Mouse (Mus musculus) MEL (cell line): Measurements from ENCODE around the gene Tchp. TPM values are rescaled to one million over a fixed set of nuclear protein-coding genes. Genes with fewer than 3 reads are reported as not detected.

Experiments
- DNase-seq: peaks from one replicate; pipeline ENCODE4 v3.0.0; 2011; ENCODE audit warnings: low read depth, low spot score
- H3K27ac ChIP-seq: 2 replicates; pipeline ENCODE4 v1.5.1; 2012; ENCODE audit warnings: low read depth, mild to moderate bottlenecking, control low read depth, low read length, moderate library complexity; ENCODE audit not compliant: control insufficient read depth
- H3K27me3 ChIP-seq, 2 experiments: fragments of 150-350 bp in 1 of 2; sonication (generic) in 1 of 2; 2 replicates each; pipeline ENCODE4 v1.6.1; 2012; ENCODE audit warnings: low read length in 2 of 2, mild to moderate bottlenecking in 2 of 2, improper control_type of control experiment in 1 of 2, moderate library complexity in 1 of 2; ENCODE audit not compliant: insufficient read depth in 2 of 2, control insufficient read depth in 1 of 2
- H3K36me3 ChIP-seq, 2 experiments: 2 replicates each; pipeline ENCODE4 v1.6.1; 2012 to 2014; ENCODE audit warnings: low read length in 2 of 2, improper control_type of control experiment in 1 of 2, inconsistent platforms in 1 of 2, mild to moderate bottlenecking in 1 of 2; ENCODE audit not compliant: insufficient read depth in 2 of 2, control insufficient read depth in 1 of 2
- H3K4me1 ChIP-seq, 2 experiments: fragments of 150-350 bp in 1 of 2; sonication (generic) in 1 of 2; 2 replicates each; pipeline ENCODE4 v1.6.1; 2012; ENCODE audit warnings: low read length in 2 of 2, improper control_type of control experiment in 1 of 2, mild to moderate bottlenecking in 1 of 2; ENCODE audit not compliant: insufficient read depth in 2 of 2, control insufficient read depth in 1 of 2
- H3K4me3 ChIP-seq, 2 experiments: fragments of 150-350 bp in 1 of 2; sonication (generic) in 1 of 2; 2 replicates each; pipeline ENCODE4 v1.5.1; 2012; ENCODE audit warnings: low read depth in 2 of 2, low read length in 2 of 2, mild to moderate bottlenecking in 2 of 2, moderate library complexity in 2 of 2, control low read depth in 1 of 2, improper control_type of control experiment in 1 of 2; ENCODE audit not compliant: control insufficient read depth in 1 of 2, insufficient read depth in 1 of 2
- H3K79me2 ChIP-seq: 2 replicates; pipeline ENCODE4 v1.6.1; 2012; ENCODE audit warnings: mild to moderate bottlenecking, low read length, moderate library complexity; ENCODE audit not compliant: control insufficient read depth, poor library complexity, insufficient read depth
- H3K9ac ChIP-seq: 2 replicates; pipeline ENCODE4 v1.6.1; 2012; ENCODE audit warnings: low read depth, mild to moderate bottlenecking, control low read depth, low read length, moderate library complexity; ENCODE audit not compliant: control insufficient read depth, poor library complexity, severe bottlenecking
- H3K9me3 ChIP-seq: fragments of 150-350 bp; sonication (generic); replicated peaks from 2 replicates; pipeline ENCODE4 v1.6.1; 2012; ENCODE audit warnings: mild to moderate bottlenecking, low read length, improper control_type of control experiment, moderate library complexity; ENCODE audit not compliant: insufficient read depth
- BHLHE40 ChIP-seq: IDR thresholded peaks from 2 replicates; pipeline ENCODE4 v1.6.1; 2012; ENCODE audit warnings: low read depth, mild to moderate bottlenecking, inconsistent platforms, low read length, improper control_type of control experiment, borderline replicate concordance
- CHD1 ChIP-seq: IDR thresholded peaks from 2 replicates; pipeline ENCODE4 v1.6.1; 2012; ENCODE audit warnings: low read depth, mild to moderate bottlenecking, inconsistent platforms, low read length, improper control_type of control experiment
- CTCF ChIP-seq, 3 experiments: IDR thresholded peaks in 2 of 3; conservative IDR thresholded peaks in 1 of 3; 2 replicates each; pipeline ENCODE4 v1.5.1; 2011 to 2012; ENCODE audit warnings: low read length in 3 of 3, low read depth in 2 of 3, mild to moderate bottlenecking in 2 of 3, improper control_type of control experiment in 1 of 3, inconsistent platforms in 1 of 3, mixed read lengths in 1 of 3, moderate library complexity in 1 of 3; ENCODE audit not compliant: control insufficient read depth in 1 of 3, insufficient read depth in 1 of 3, poor library complexity in 1 of 3, severe bottlenecking in 1 of 3
- E2F4 ChIP-seq: IDR thresholded peaks from 2 replicates; pipeline ENCODE4 v1.6.1; 2011; ENCODE audit warnings: low read depth, low read length, improper control_type of control experiment, borderline replicate concordance
- ELF1 ChIP-seq: IDR thresholded peaks from 2 replicates; pipeline ENCODE4 v1.6.1; 2014; ENCODE audit warnings: low read depth, mild to moderate bottlenecking, inconsistent platforms, low read length, improper control_type of control experiment, moderate library complexity
- EP300 ChIP-seq, 2 experiments: IDR thresholded peaks; 2 replicates each; pipeline ENCODE4 v1.6.1; 2011; ENCODE audit warnings: improper control_type of control experiment in 2 of 2, low read length in 2 of 2, low read depth in 1 of 2, mild to moderate bottlenecking in 1 of 2
- ETS1 ChIP-seq: IDR thresholded peaks from 2 replicates; pipeline ENCODE4 v1.6.1; 2012; ENCODE audit warnings: low read depth, mild to moderate bottlenecking, inconsistent platforms, low read length, improper control_type of control experiment, moderate library complexity
- GABPA ChIP-seq: IDR thresholded peaks from 2 replicates; pipeline ENCODE4 v1.6.1; 2012; ENCODE audit warnings: low read depth, mild to moderate bottlenecking, inconsistent platforms, low read length, improper control_type of control experiment, moderate library complexity
- GATA1 ChIP-seq: IDR thresholded peaks from 2 replicates; pipeline ENCODE4 v1.6.1; 2011; ENCODE audit warnings: low read depth, low read length, improper control_type of control experiment
- HCFC1 ChIP-seq: IDR thresholded peaks from 2 replicates; pipeline ENCODE4 v1.6.1; 2012; ENCODE audit warnings: low read depth, mild to moderate bottlenecking, inconsistent platforms, low read length, improper control_type of control experiment, moderate library complexity
- MAFK ChIP-seq: IDR thresholded peaks from 2 replicates; pipeline ENCODE4 v1.6.1; 2011; ENCODE audit warnings: low read depth, mild to moderate bottlenecking, low read length, improper control_type of control experiment, borderline replicate concordance
- MAZ ChIP-seq: IDR thresholded peaks from 2 replicates; pipeline ENCODE4 v1.6.1; 2012; ENCODE audit warnings: low read depth, mild to moderate bottlenecking, inconsistent platforms, low read length, improper control_type of control experiment
- MXI1 ChIP-seq: IDR thresholded peaks from 2 replicates; pipeline ENCODE4 v1.6.1; 2011; ENCODE audit warnings: mild to moderate bottlenecking, low read depth, low read length, improper control_type of control experiment
- NELFE ChIP-seq: IDR thresholded peaks from 2 replicates; pipeline ENCODE4 v1.6.1; 2011; ENCODE audit warnings: low read depth, low read length, improper control_type of control experiment
- POLR2A ChIP-seq, 2 experiments: IDR thresholded peaks; 2 replicates each; pipeline ENCODE4 v1.6.1; 2011 to 2012; ENCODE audit warnings: low read length in 2 of 2, mild to moderate bottlenecking in 2 of 2, control low read depth in 1 of 2, improper control_type of control experiment in 1 of 2, low read depth in 1 of 2, moderate library complexity in 1 of 2; ENCODE audit not compliant: control insufficient read depth in 1 of 2, insufficient read depth in 1 of 2, poor library complexity in 1 of 2
- POLR2AphosphoS2 ChIP-seq: IDR thresholded peaks from 2 replicates; pipeline ENCODE4 v1.6.1; 2011; ENCODE audit warnings: low read length, improper control_type of control experiment
- TAL1 ChIP-seq: IDR thresholded peaks from 2 replicates; pipeline ENCODE4 v1.6.1; 2012; ENCODE audit warnings: mild to moderate bottlenecking, inconsistent platforms, low read length, moderate library complexity, mixed read lengths
- TCF12 ChIP-seq: IDR thresholded peaks from 2 replicates; pipeline ENCODE4 v1.6.1; 2014; ENCODE audit warnings: low read depth, mild to moderate bottlenecking, inconsistent platforms, low read length, improper control_type of control experiment, moderate library complexity
- USF1 ChIP-seq: IDR thresholded peaks from 2 replicates; pipeline ENCODE4 v1.6.1; 2014; ENCODE audit warnings: low read depth, mild to moderate bottlenecking, inconsistent platforms, low read length, improper control_type of control experiment, moderate library complexity
- USF2 ChIP-seq, 2 experiments: IDR thresholded peaks; 2 replicates each; pipeline ENCODE4 v1.6.1; 2011 to 2012; ENCODE audit warnings: improper control_type of control experiment in 2 of 2, low read length in 2 of 2, borderline replicate concordance in 1 of 2, inconsistent platforms in 1 of 2, low read depth in 1 of 2, mild to moderate bottlenecking in 1 of 2; ENCODE audit not compliant: insufficient read depth in 1 of 2
- ZKSCAN1 ChIP-seq: IDR thresholded peaks from 2 replicates; pipeline ENCODE4 v1.6.1; 2012; ENCODE audit warnings: low read depth, mild to moderate bottlenecking, inconsistent platforms, low read length, improper control_type of control experiment, moderate library complexity
- ZNF384 ChIP-seq: IDR thresholded peaks from 2 replicates; pipeline ENCODE4 v1.6.1; 2012; ENCODE audit warnings: low read depth, mild to moderate bottlenecking, inconsistent platforms, low read length, improper control_type of control experiment
- polyA plus RNA-seq, 2 experiments: library from polyadenylated mRNA; stranded (reverse) in 1 of 2; unstranded in 1 of 2; fragments of >175 nt in 1 of 2; fragments of >200 nt in 1 of 2; gene quantifications; 2 replicates each; pipeline versions ENCODE4 v1.2.1 to v1.2.4; 2012; ENCODE audit warnings: low replicate concordance in 2 of 2, low read depth in 1 of 2; ENCODE audit not compliant: insufficient read length in 2 of 2, insufficient read depth in 1 of 2, missing spikeins in 1 of 2
- total RNA-seq: library from RNA; depleted of rRNA; stranded (reverse); fragments of 300-350 nt; gene quantifications from 2 replicates; pipeline ENCODE4 v1.2.3, GENCODE M21; 2012

Gene Tchp
- total and polyA plus RNA-seq, 3 experiments, result 13.6 to 21.1 TPM; not detected in 1

DNA sequence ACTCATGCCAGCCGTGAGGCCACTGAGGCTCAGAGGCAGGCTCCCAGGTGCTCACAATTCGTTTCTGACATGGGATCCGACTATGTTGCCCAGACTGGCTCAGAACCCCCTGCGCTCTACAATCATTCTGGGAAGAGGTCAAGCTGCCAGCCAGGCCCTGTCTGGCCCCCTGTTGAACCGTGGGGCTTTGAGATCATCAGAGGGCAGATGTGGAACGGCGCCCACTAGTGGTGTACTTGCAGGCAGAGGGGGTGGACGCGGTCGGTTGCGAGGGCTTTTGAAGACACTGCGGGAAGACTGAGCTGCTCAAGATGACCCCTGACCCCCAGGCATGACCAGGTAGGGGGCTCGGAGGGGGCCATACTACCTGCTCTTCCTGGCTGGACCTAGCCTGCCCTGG lies 34.4 kb upstream of the Tchp start:
- no peaks in the 10 kb centered on the region for H3K27me3 ChIP-seq
- H3K4me3 ChIP-seq, result no peak overlapping the region
- 0 out of 4 replicates have a peak, but pooled peaks cover 0 to 5% of the 10 kb centered on the region in 2 experiments for H3K4me1 ChIP-seq
- no peaks in the 10 kb centered on the region for H3K9me3 ChIP-seq
- no peaks in the 10 kb centered on the region for H3K79me2 ChIP-seq
- DNase-seq, result no peak
- no peak overlapping the region for H3K27ac ChIP-seq
- H3K9ac ChIP-seq, result no peak overlapping the region
- H3K36me3 ChIP-seq, result peaks cover 0 to 2% of the 10 kb centered on the region in 2 experiments; a peak in 1 of 4 replicates
- TF ChIP-seq POLR2AphosphoS2, result no peak
- TF ChIP-seq ZKSCAN1, result no peak
- TF ChIP-seq CTCF (IDR thresholded peaks at IDR 0.05 in 2 of 3, conservative IDR thresholded peaks at IDR 0.05 in 1 of 3; ENCODE audit: control insufficient read depth in 1 of 3, insufficient read depth in 1 of 3, low read depth in 2 of 3, low read length in 3 of 3, poor library complexity in 1 of 3, severe bottlenecking in 1 of 3), result peak; percentile 21 to 51 (median 29); a peak in 5 of 6 replicates

DNA sequence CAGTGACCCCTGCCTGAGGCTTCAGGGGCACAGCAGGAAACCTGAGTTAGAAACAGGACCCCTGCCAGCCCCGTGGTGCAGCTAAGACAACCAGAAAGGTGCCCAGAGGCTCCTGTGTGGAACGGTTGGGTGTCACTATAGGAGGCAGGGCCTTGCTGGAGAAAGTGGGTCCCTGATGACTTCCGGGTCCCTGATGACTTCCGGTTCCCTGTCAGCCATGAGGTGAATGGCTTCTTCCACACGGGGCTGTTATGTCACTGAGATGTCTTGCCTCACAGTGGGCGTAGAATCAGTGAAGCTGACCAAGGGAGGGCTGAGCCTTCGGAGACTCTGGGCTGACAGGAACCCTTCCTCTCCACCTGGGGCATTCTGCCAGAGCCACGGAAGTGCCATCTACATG lies 33.0 kb upstream of the Tchp start:
- Histone ChIP-seq H3K9me3 (no peaks in the 10 kb centered on the region), H3K36me3 (peaks cover 0 to 2% of the 10 kb centered on the region in 2 experiments; a peak in 1 of 4 replicates), H3K4me3 (no peak overlapping the region), H3K9ac (no peak overlapping the region), H3K79me2 (no peaks in the 10 kb centered on the region), H3K27ac (no peak overlapping the region), H3K4me1 (no peaks in the 10 kb centered on the region)
- no peak for DNase-seq
- TF ChIP-seq TAL1 (no peak), EP300 (IDR thresholded peaks at IDR 0.05; ENCODE audit: low read depth in 1 of 2, low read length in 2 of 2) (no peak), BHLHE40 (no peak), GABPA (no peak), HCFC1 (no peak), POLR2A (IDR thresholded peaks at IDR 0.05; ENCODE audit: control insufficient read depth in 1 of 2, insufficient read depth in 1 of 2, low read depth in 1 of 2, low read length in 2 of 2, poor library complexity in 1 of 2) (no peak), USF1 (no peak), NELFE (no peak), POLR2AphosphoS2 (no peak)
- TF ChIP-seq, all 39 proteins: peak for 0
- no peaks in the 10 kb centered on the region for H3K27me3 ChIP-seq

DNA sequence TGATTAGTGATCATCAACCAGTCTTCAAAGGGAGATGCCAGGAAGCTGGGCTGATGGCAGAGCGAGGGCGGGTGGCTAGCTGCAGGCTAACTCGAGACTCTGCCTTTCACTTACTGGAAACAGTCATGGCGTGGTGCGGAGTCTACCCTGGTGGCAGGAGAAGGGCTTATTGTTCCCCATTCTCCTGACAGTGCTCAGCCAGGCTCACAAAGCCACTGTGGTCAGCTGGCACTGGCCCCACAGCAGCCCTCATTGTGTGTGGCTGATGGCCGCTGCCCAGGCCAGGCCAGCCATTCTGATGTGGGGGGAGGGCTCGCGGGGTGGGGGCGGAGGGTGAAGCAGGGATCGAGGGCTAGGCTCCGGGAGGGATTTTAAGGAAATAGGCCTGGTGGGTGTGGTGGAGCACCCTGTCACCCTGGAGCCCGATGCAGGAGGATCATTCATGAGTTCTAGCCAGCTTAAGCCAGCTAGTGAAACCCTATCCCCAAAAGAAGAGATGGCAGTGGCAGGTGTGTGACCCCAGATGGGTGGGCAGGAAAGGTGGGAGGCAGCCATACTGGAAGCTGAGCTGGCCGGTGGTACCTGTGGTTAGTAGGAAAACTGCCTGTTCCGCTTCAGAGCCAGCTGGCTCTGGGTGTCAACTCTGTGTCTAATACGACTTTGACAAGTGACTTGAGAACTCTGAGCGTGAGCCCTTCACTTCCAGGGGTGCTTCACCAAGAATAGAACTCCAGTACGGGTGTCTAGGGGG lies 27.5 kb upstream of the Tchp start:
- Histone ChIP-seq H3K79me2 (no peaks in the 10 kb centered on the region), H3K9me3 (no peaks in the 10 kb centered on the region), H3K4me3 (no peak overlapping the region), H3K36me3 (peaks cover 0 to 2% of the 10 kb centered on the region in 2 experiments; a peak in 1 of 4 replicates), H3K27ac (no peak overlapping the region), H3K4me1 (no peaks in the 10 kb centered on the region), H3K27me3 (no peaks in the 10 kb centered on the region), H3K9ac (no peak overlapping the region)
- DNase-seq, result no peak
- TF ChIP-seq CTCF (IDR thresholded peaks at IDR 0.05 in 2 of 3, conservative IDR thresholded peaks at IDR 0.05 in 1 of 3; ENCODE audit: control insufficient read depth in 1 of 3, insufficient read depth in 1 of 3, low read depth in 2 of 3, low read length in 3 of 3, poor library complexity in 1 of 3, severe bottlenecking in 1 of 3) (no peak), USF2 (IDR thresholded peaks at IDR 0.05; ENCODE audit: borderline replicate concordance in 1 of 2, insufficient read depth in 1 of 2, low read depth in 1 of 2, low read length in 2 of 2) (no peak), MAFK (no peak), ETS1 (no peak), TCF12 (no peak), EP300 (IDR thresholded peaks at IDR 0.05; ENCODE audit: low read depth in 1 of 2, low read length in 2 of 2) (no peak), POLR2AphosphoS2 (no peak), E2F4 (no peak), CHD1 (no peak), NELFE (no peak), MXI1 (no peak), GATA1 (no peak), ELF1 (no peak), TAL1 (no peak), ZNF384 (no peak), MAZ (no peak), USF1 (no peak), HCFC1 (no peak)
